Mouse (Mus musculus) spleen, adult 18-20 months (tissue): ENCODE measurements around the gene Ntrk3.

Source experiments
- DNase-seq, 2 experiments: peaks; one replicate each; pipeline ENCODE4 v3.0.0; 2022; ENCODE audit warnings: mixed read lengths in 2 of 2

Ntrk3 gene

DNA sequence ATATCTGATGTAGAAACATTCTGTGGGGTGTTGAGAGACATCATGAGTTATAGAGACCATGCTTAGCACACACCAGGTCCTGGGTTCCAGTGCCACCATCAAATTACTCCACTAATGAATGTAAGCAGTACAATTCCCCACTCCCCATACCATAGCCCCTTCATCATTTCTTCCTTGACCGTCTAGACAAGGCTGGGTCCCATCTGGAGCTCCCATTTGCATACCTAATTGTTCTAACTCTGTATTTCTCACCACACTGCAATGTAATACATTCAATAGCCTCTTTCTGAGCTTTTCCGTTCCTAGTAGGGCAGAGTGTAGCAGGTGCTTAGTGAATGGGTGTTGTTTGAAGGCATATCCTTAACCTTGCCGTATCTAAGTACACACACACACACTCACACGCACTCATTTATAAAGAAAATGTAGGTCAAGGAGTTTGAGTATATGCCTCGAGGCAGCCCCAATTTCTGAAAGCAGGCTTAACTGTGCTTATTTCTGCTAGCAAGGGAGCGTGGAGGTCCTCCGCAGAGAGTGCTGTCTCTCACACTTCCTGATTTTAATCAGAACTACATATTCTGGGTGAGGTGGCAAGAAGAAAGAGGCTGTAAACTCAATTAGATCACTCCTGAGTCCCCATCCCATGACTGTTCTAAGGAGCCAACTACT is 17.9 kb downstream of the Ntrk3 start:
- peak in 1 of 2 experiments; percentile 10 for DNase-seq

DNA sequence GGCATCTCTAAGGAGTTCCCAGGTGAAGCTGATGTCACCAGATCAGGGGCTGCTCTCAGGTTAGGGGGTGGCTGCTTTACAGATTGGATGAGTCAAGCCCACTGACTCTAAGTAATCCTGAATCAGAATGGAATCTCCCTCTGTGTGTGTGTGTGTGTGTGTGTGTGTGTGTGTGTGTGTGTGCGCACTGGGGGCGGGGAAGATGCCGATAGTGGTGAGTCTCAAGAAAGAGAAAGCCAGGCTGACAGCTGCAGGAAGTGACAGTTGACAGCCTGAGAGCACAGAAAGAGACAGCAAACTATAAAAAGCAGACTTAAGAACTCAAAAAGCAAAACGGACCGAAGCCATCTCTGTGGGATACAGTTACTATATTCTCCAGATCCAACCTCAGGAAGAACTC is 18.7 kb downstream of the Ntrk3 start:
- peak in 1 of 2 experiments; percentile 15 for DNase-seq

DNA sequence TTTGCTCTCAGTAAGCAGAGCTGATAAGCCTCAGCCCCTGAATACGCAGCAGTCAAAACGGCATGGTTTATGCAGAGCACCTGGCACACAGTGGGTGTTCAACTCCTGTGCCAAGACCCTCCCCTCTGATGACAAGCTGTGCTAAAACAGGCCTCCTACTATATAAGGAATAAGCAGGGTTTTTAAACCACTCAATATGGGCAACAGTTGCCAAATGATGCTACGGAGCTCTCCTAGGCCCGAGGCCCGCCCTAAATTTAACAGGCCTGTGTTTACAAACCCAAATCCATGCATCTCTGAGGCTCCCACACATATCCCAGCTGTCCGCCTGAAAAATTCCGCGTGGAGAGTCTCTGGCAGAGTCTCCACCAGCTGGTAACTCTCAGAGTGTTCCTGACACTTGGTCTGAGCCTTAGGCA is 19.6 kb downstream of the Ntrk3 start:
- no peak for DNase-seq

DNA sequence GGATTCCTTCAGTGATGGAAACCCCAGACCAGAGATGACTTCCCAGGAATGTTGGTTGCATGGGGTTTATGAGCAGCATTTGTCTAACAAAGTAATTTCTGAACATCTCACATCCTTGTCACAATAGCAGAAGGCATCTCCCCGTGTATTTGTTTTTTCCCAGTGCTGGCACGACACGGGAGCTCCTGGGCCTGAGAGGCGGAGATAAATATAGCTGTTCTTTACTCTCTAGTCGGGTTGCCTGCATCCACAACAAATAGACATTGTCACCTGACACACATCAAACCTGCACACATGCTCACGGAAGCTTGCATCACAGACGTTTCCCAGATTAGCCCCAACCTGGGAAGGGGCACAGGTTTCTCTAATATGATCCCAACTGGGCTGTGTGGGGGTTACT is 30.1 kb downstream of the Ntrk3 start:
- no peak for DNase-seq

DNA sequence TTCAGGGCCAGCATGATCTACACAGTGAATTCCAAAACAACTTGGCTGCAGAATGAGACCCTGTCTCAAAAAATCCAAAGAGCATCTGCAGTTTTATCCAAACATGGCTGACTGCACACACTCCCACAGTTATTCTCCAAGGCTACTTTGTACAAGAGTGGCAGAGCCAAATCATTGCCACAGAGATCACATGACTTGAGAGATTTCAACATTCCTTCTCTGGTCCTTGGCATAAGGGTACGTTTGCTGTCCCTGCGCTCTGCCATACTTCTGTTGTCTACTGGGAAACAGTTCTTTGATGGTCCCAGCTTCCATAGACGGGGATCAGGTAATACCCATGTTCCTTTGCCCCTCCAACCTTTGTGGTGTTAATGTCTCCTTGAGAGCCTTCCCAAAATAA is 30.7 kb downstream of the Ntrk3 start:
- DNase-seq, result no peak

DNA sequence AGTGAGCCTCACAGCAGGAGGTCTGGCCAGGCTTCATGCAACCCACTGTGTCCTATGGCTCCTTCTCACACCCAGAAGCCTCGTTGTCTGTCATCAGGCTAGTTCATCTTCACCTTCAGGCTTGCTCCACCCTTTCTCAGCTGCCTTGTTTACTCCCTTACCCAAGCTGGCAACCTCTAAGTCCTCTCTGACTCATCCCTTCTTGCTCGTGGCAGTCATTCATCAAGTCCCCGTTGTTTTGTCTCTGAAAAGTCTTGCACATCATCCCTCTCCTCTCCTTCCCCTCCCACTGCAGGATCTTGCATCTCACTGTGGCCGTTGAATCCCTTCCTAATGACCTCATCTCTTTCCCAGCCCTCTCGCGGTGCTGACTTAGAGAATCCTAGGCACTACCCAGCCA is 35.1 kb downstream of the Ntrk3 start:
- no peak for DNase-seq

DNA sequence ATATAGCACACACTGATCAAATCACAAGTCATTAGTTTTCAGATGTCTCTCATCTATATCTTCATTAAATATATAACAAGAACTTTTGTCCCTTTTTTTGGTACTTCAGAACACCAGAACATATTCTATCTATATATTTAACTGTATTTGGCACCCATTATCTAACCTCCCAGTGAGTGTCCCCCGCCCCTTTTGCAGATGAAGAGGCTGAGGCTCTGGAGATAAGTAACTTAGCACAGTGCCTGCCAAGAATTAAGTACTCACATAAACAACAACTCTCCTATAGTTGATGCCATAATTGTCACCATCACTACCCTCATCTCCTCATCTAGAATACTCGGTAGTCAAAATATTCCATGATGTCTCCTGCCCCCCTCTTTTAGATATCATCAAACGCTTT is 42.6 kb downstream of the Ntrk3 start:
- no peak for DNase-seq

DNA sequence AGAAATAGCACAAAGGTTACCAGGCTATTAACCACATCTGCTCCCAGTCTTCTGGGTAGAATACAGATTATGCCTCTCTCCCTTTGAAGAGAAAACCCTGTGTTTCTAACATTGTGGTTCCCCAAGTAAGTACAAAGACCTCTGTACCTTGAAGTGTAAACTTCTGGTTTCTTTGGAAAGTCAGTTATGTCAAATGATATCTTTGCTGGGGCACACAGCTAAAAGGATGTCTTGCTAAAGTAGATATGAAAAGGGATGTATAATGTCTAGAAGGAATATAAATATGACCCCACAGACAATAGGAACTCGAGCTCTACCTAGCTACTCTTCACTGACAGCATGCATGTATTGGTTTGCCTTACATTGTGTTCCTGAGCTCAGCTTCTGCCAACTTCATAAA is 44.7 kb downstream of the Ntrk3 start:
- no peak for DNase-seq

DNA sequence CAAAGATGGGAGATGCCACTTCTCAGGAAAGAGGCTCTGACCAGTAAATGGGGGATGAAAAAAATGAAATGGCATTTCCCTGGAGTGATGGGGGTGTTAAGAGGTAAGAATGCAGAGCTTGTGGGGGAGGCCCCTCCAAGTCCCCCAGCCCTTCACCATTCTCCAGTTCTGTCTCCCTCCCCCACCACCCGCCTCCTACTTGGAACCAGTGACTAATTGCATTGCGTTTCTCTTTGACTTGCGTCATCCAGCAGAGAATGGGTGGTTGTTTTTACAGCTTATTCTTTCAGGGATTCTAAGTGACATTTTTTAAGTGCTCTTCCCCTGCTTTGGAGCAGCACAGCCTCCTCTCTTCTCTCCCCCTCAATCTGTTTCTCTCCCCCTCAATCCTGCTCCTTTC is 46.9 kb downstream of the Ntrk3 start:
- DNase-seq, result no peak

DNA sequence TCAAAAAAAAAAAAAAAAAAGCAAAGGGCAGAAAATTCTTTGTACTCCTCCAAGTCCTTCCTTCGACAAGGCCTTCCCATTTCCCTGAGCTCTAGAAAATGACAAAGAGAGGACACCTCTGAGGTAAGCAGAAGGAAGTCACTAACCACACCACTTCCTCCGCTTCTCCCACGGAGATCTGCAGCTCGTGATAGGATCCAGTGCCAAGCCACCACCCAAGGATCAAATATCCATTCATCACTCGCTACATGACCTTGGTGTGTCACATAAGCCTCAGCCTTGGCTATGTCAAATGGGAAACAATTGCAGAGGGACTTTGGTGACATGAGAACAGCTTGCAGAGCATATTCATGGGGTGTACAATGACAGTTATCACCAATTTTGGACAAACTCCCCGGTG is 52.9 kb downstream of the Ntrk3 start:
- DNase-seq, result no peak

DNA sequence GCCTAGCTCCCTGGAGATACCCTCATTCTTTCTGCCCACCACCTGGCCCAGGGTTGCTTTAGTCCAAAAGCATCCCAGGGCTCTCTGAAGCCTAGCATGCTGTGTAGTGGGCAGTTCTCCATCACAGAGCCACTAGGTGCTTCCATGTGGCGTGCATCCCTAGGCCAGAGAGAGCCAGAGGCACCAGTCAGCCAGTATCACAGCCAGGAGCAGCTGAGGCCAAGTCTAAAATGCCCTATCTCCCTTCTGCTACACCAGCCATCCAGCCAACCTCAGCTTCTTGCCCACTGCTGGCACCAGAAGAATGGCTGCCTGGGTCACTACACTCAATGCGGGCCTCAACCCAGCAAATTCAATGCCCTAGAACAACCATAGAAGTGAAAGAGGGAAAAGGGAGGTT is 56.9 kb downstream of the Ntrk3 start:
- no peak for DNase-seq

DNA sequence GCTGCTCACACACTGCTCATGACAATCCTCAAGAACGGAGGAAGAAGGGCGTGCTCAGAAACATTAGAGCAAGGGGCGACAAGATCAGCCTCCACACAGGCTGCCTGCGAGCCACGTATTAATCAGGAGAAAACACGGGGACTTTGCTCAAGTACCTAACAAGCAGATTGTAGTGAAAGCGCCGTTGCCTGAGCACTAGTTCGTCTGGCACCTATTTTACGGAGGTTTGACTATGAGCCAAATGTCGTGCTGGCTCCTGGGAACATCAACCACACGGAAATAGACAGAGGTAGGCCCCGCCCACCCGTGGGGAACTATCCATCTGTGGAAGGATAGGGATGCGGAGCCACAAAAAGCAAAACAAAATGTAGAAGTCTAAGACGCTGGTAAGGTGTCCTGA is 68.4 kb downstream of the Ntrk3 start:
- DNase-seq, result no peak

DNA sequence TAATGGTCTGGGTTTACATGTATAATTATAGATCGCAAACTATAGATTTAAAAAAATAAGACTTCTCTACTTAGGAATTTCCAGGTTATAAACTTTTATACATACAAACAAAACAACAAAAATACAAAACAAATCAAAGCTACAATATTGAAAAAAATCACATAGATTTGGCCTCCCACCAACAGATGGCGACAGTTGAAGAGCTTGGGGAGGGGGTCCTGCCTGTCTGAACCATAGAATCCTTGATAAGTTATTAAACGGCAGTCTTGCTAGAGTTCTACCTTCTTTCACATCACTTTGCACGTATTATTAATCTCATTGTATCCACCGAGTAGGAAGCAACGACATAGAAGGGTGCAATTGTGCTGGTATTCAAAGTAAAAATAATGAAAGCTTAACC is 68.9 kb downstream of the Ntrk3 start:
- no peak for DNase-seq

DNA sequence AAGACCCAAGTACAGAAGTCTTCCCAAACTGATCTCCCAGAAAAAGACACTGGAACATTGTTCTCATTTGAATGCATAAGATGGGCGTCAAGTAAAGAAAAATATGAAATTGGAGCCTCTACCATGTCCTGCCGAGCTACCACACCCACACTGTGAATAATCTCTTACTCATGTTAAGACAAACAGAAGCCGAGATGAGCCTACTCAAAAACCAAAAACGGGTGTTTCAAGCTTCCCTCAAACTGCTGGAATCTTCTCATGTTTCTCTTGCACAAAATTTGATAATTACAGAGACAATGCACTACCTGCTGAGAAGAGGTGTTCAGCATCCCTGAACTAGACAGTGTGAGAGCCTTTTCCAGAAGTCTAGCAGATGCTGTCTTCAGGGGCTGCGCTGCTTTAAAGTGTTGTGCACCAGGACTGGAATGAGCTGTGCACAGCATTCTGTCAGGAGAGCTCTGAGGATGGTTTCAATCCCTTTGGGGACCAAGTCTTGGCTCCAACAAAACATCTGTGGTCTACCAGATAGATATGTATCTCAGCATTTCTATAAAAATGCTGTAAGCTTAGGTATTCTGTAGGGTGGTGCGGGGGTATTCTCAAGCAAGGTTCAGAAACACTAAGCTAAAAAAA is 69.7 kb downstream of the Ntrk3 start:
- DNase-seq, result no peak

DNA sequence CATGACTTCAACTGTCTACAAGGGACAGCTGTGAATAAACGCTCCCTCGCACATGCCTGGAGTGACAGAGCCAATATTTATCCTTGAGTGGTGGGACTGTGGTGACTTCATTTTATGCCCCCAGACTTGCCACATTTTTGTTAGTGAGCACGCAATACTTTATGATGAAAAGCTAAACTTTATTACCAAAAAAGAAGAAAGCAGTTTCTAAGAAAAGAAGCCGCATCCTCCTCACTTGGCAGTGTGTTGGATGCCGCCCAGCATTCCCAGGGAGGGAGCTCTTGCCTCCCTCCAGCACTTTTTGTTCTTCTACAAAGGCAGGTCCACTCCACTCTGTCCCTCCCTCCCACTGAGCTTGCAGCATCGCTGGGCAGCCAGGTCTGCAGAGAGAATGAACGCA is 77.0 kb downstream of the Ntrk3 start:
- DNase-seq, result no peak

DNA sequence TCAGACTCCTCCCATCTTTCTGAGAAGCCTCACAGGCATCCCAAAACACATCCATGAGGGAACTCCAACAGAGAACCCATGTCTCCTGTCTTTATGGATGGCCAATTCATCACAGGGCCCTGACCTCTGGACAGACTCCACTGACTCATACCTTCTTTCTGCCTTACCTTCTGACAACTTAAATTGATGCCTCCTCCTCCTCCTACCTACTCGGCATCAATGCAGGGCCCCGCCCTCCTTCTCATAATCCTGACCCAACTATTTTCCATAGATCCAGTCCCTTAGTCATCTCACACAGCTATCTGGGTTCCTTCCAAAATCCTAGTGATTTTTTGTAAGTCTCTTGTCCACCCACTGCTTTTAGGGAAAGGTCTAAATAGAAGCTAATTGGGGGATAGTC is 78.0 kb downstream of the Ntrk3 start:
- DNase-seq, result no peak

DNA sequence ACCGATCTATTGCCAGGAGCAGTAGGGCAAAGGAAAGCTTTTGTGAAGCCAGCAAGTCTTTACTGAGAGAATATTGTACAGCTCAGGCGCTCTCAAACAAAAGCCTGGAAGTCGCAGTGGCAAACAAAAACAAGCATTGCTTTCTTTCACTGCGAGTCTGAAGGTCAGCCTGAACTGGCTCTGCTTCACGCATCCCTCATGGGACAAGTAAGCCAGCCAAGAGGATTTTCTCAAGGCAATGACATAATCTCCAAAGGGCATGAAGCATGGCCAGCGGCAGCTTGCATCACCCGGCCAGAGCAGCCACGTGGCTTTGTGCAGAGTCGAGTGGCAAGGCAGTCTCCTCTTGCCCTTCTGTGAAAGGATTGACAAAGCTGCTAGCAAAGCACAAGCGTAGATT is 79.8 kb downstream of the Ntrk3 start:
- DNase-seq, result no peak

DNA sequence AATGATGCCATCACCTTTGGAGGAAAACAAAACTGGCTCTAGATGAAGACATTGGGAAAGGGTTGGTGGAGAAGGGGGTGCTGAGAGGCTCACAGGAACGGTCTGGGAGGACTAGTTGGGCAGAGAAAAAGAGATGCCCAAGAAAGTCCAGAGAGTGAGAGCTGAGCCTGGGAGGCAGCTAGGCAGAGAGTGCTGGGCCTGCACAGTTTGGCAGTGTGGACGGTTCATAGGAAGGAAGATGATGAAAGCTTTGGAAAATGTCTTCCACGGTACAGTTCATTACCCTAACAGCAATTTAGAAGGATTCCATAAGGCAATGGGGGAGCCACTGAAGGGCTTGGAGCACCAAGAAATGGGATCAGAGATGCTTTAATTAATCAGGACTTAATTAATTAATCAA is 81.6 kb downstream of the Ntrk3 start:
- DNase-seq, result no peak

DNA sequence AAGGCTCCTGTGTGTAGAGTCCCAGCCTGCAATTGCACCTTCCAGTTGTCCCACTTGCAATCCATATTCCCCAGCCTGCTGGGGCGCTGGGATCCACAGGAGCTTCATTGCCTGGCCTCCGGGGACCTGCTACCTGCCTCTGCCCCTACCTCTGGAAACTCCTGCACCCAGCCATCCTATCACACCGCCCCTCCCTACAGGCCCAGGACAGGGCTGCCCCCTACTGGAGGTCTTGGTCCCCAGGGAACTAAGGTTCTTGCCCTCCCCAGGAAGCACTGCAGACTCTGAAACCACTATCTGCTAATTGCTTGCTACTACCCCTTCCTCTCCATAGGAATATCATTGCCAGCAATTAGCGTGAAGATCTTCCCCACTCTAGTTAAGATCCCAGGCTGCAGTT is 84.1 kb downstream of the Ntrk3 start:
- DNase-seq, result no peak

DNA sequence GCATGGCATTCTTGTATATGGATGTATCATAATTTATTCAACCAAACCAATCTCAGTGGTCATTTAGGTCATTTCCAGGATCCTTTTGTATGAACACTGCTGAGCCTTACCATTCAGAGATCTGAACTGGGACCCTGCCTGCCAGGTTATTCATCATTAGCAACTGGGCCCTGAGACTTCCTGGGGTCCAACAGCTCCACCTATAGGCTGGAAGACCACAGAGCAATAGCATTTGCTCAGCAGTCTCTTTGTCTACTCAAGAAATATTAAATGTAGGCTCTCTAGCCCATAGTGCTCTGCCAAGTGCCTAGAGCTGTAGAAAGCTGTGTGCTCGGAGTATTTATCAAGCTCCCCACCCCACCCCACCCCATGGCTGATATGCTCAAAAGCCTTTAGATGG is 85.5 kb downstream of the Ntrk3 start:
- no peak for DNase-seq

DNA sequence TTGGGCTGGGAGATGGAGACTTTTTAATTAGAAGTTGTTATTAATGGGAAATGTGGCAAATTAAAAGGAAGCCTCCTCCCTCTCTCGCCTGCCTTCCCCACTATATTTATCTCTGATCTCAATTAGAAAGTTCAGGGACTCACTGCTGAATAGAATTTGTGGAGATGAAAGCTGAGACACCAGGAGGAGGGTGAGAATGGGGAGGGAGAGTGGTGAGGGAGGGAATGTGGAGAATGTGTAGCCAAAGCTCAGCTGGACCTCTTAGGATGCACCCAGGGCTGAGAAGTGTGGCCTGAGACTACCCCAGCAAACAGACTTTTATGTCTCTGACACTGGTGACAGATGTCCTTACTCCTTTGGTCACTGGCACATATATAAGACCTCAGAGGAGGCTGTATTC is 86.3 kb downstream of the Ntrk3 start:
- no peak for DNase-seq

DNA sequence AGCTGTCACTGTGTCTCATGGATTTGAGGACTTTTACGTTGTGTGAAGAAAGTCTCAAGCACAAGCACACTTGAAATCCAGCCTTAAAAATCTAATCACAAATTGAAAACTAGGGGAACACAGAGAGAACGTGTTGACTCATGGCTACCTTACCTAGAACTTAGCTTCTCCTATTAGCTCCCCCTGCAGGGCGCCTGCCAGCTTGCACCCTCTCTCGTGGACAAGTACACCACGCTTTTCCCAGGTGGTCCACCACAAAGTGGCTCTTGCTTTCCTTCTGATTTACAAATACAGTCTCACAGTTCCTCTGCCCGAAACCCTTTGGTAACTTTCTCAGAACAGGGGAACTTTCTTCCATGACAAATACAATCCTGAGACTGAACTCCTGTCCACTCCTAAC is 94.1 kb downstream of the Ntrk3 start:
- DNase-seq, result peak in 1 of 2 experiments; percentile 3

DNA sequence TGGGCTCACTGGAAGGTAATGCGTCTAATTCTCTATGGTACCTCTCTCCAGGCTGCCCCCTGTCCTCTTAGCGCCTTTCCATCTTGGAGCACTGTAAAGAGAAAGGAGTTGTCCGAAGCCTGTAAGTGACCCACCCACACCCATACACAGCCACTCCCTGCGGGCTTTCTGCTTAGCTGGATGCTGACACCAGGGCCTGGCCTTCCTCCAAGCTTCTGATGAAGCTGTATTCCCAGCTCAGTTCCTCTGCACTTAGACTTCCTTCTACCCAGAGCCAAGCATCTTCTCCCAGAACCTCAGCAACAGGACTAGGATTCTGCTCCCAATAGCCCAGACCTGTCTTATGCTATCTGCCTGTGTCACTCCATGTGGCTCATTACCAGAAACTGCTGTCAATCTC is 114.1 kb downstream of the Ntrk3 start:
- no peak for DNase-seq

DNA sequence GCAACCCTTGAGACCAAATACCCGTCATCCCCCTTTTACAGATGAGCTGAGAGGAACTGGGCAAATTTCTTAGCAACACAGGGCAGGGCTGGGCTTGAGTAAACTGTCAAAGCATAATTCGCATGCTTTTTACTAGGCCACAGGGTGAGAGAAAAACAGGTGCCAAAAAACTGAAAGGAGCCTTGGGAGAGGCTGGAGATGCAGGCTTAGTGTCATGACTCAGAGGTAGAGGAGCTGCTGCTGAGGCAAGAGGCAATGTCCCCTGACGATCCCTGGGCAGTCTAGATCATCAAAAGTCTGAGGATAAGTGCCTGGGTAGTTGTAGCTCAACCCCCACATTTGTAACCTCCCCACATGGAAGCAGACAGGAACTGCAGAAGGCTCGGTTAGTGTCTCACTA is 116.7 kb downstream of the Ntrk3 start:
- DNase-seq, result no peak
